Mouse (Mus musculus): Measurements from ENCODE around the gene Gramd1a. TPM values are rescaled to one million over a fixed set of nuclear protein-coding genes. Genes with fewer than 3 reads are reported as not detected.

Gene Gramd1a
- polyA plus RNA-seq, 1 experiment from 2014 or later, result 69.5 TPM

DNA sequence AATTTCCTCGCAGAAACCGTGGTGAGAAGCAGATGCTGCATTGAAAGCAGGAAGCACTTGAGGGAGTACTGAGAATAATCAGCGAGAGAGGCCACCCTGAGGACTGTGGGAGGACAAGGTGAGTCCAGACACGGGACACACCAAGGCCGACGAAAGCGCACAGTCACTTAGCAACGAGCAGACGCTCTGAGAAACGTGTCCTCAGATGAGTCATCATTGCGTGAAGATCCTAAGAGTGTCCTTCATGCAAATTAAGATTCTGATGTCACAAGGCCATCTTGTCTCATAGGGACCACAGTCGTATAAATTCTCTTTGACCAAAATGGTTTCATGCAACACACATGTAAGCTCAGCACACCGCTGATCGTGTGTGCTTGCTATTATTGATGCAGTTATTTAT lies 54.9 kb downstream of the Gramd1a start:
- no peak overlapping the region for H3K9ac ChIP-seq
- no peaks in the 10 kb centered on the region for H3K27me3 ChIP-seq
- H3K27ac ChIP-seq, result no peak overlapping the region
- no peak for ATAC-seq (replicated peaks; ENCODE audit: low FRiP score)
- no peaks in the 10 kb centered on the region for H3K9me3 ChIP-seq (replicated peaks)
- H3K36me3 ChIP-seq, result no peaks in the 10 kb centered on the region
- peaks cover 14% of the 10 kb centered on the region for H3K4me1 ChIP-seq
- H3K4me2 ChIP-seq, result no peak overlapping the region
- no peak overlapping the region for H3K4me3 ChIP-seq (replicated peaks)
- WGBS, result 77% methylated on average over 14 of the region's 14 CpGs

DNA sequence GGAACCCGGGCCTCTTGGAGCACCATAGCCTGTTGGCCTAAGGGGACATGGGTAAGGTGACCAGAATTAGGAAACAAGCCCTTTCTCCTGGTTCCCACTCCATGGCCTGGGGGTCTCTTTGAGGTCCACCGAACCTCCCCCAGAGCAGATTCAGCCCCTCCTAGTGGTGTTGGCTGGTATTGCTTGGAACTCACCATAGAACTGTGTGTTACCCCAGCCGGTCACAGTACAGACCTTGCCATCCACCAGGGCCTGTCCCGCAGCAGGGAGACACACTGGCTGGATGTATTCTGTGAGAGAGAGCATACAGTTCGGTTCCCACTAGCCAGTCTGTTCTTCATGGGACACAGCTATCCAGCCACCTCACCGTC lies 56.1 kb downstream of the Gramd1a start:
- Histone ChIP-seq H3K9ac (no peak overlapping the region), H3K4me2 (no peak overlapping the region), H3K27ac (no peak overlapping the region), H3K27me3 (no peaks in the 10 kb centered on the region), H3K9me3 (replicated peaks) (no peaks in the 10 kb centered on the region), H3K4me3 (replicated peaks) (no peak overlapping the region), H3K36me3 (no peaks in the 10 kb centered on the region), H3K4me1 (peaks cover 8% of the 10 kb centered on the region)
- ATAC-seq (replicated peaks; ENCODE audit: low FRiP score), result no peak
- 93% methylated on average over 6 of the region's 6 CpGs for WGBS

DNA sequence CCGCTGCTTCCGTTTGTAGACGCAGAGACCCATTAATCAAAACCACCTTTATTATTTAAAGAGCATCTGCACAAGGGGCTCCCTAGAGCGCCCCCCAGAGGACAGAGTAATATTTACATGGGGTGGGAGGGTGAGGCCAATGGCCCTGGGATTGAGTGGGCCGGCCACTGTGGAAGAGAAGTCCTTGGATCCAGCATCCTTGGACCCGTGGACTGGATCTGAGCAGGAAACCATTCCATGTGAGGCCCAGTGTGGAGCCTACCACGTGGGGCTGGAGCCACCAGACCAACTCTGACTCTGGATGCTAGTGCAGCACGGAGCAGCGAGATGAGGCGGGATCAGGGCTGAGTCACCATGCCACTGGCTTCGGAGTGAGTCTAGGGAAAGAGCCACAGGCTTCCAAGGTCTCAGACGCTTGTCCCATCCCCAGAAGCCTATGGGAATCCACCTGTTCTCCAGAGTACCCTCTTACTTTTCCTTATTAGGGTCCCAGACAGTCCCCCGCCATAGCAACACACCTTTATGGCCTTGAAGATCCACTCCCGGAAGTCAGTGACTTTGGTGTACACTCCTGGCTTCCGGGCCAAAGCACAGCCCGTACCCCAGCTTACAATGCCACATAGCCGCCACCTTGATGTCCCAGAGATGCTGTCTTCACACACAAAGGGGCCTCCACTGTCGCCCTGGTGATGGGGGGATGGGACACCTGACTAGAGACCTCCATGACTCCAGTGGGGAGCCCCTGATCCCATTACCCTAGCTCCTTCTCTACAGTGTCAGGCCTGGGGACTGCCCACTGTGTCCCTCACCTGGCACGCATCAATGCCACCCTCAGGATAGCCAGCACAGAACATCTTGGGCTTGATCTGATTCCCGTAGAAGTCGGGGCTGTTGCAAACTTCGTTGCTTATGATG lies 56.7 kb downstream of the Gramd1a start:
- H3K9me3 ChIP-seq (replicated peaks), result no peaks in the 10 kb centered on the region
- H3K36me3 ChIP-seq, result no peaks in the 10 kb centered on the region
- no peak overlapping the region for H3K27ac ChIP-seq
- peaks cover 8% of the 10 kb centered on the region for H3K4me1 ChIP-seq
- 76% methylated on average over 22 of the region's 22 CpGs for WGBS
- H3K27me3 ChIP-seq, result no peaks in the 10 kb centered on the region
- ATAC-seq (replicated peaks; ENCODE audit: low FRiP score), result 0 out of 2 replicates have a peak, but pooled peaks have one; percentile 16
- no peak overlapping the region for H3K4me2 ChIP-seq
- H3K4me3 ChIP-seq (replicated peaks), result no peak overlapping the region
- no peak overlapping the region for H3K9ac ChIP-seq

DNA sequence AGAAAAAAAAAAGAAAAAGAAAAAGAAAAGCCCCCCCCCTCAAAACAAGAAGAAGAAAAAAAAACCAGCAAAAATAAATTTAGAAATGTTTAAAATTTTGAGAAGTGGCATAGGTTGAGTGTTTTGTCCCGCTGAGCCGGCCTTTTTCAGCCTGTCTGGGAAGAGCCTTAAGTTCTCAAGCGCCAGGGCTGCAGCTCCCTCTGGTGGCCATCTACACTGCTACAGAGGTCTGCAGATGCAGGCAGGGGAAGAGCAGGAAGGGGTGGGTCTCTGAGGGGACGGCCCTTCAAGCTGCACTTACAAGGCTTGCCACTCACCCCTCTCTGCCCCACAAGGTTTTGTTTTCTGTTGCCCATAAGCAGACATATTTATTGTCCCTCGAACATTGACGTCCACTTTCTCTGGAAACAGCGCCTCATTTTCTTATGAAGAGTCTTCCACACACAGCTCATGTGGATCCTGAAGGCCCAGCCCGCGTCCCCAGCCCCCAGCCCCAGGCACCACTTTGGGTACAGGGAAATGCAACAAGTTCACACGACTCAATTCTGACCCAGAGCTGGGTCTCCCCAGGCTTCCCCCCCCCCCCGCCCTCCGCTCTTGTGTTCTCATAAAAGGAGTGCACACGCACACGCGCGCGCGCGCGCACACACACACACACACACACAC lies 58.0 kb downstream of the Gramd1a start:
- WGBS, result 45% methylated on average over 20 of the region's 20 CpGs
- Histone ChIP-seq H3K4me1 (peaks cover 8% of the 10 kb centered on the region), H3K9me3 (replicated peaks) (no peaks in the 10 kb centered on the region), H3K27me3 (no peaks in the 10 kb centered on the region), H3K36me3 (no peaks in the 10 kb centered on the region), H3K27ac (no peak overlapping the region), H3K9ac (no peak overlapping the region), H3K4me2 (peak overlapping the region; percentile 53), H3K4me3 (replicated peaks) (peak overlapping the region; percentile 28)
- peak; percentile 95 for ATAC-seq (replicated peaks; ENCODE audit: low FRiP score)

DNA sequence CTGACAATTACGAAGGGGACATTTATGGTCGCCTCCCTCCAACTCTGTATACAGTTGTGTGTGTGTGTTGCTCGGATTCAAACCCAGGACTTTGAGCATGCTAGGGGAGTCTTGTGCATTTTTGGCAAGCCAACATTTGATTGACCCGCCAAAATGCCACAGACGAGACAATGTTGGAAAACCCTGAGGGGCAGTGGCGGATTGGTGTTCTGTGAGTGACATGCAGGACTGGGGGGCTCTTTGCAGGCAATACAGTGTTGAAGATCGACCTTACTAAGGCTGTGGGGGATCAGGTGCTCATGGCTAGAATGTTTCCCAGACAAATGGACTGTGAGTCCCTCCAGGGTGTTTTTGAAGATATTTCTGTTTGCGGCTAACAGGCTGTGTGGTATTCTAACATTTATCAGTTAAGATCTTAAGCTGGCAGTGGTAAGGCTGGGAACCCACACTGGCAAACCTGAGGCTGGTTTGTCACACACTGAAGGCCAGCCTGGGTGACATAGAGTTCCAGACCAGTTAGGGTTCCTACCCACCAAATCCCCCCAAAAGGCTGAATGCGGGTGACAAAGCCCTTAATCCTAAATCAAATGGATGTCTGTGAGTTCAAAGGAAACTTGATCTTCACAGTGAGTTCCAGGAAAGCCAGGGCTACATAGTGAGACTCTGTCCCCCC lies 58.7 kb downstream of the Gramd1a start:
- Histone ChIP-seq H3K9ac (no peak overlapping the region), H3K4me3 (replicated peaks) (no peak overlapping the region), H3K4me1 (peaks cover 8% of the 10 kb centered on the region), H3K27ac (no peak overlapping the region), H3K4me2 (no peak overlapping the region), H3K9me3 (replicated peaks) (no peaks in the 10 kb centered on the region), H3K27me3 (no peaks in the 10 kb centered on the region), H3K36me3 (no peaks in the 10 kb centered on the region)
- no peak for ATAC-seq (replicated peaks; ENCODE audit: low FRiP score)
- WGBS, result 73% methylated on average over 9 of the region's 9 CpGs

DNA sequence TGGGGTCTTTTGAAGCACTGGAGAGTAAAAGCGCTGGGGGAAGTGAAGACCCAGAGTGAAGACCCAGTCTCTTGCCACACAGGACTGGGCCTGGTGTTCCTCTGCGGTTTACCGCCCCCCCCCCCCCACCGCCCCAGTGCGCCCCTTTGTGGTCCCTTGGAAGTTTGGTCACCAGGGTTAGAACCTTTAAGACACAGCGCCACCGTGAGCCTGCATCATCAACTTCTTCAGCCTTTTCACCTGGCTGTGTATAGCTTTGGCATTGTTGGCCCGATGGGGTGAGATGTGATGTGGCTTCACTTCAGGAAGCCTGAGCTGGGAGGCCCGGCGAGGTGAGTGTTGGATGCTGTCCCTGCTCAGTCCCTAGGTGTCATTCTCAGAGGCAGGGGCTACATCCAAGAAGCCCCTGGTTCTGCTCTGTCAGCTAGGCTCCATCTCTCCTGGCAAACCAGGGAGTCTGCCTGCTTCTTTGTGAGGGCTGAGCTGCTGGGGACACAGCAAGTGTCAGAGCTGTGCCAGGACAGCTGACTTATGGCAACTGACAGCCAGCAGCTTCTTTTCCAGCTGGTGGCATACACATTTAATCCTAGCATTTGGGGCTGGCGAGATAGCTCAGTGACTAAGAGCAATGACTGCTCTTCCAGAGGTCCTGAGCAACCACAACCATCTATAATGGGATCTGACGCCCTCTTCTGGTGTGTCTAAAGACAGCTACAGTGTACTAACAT lies 60.8 kb downstream of the Gramd1a start:
- no peak overlapping the region for H3K4me3 ChIP-seq (replicated peaks)
- ATAC-seq (replicated peaks; ENCODE audit: low FRiP score), result no peak
- 33% methylated on average over 12 of the region's 12 CpGs for WGBS
- H3K4me2 ChIP-seq, result no peak overlapping the region
- no peak overlapping the region for H3K27ac ChIP-seq
- H3K9me3 ChIP-seq (replicated peaks), result no peaks in the 10 kb centered on the region
- H3K4me1 ChIP-seq, result peaks cover 8% of the 10 kb centered on the region
- H3K27me3 ChIP-seq, result no peaks in the 10 kb centered on the region
- no peaks in the 10 kb centered on the region for H3K36me3 ChIP-seq
- no peak overlapping the region for H3K9ac ChIP-seq

DNA sequence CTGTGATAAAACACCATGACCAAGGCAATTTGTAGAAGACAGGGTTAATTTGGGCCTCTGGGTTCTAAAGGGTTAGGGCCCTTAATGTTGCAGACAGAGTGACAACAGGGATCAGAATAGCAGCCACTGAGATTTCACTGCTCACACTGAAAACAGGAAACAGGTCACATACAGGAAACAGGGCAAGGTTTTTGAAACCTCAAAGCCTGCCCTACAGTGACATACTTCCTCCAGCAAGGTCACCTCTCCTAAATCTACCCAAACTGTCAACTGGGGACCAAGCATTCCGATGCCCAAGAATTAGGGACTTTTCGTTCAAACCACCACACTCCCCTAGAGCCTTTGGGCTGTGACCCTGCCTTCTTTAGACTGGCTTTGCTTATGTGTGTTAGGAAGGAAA lies 66.0 kb downstream of the Gramd1a start:
- H3K4me3 ChIP-seq (replicated peaks), result no peak overlapping the region
- WGBS, result 64% methylated on average over 2 of the region's 2 CpGs

DNA sequence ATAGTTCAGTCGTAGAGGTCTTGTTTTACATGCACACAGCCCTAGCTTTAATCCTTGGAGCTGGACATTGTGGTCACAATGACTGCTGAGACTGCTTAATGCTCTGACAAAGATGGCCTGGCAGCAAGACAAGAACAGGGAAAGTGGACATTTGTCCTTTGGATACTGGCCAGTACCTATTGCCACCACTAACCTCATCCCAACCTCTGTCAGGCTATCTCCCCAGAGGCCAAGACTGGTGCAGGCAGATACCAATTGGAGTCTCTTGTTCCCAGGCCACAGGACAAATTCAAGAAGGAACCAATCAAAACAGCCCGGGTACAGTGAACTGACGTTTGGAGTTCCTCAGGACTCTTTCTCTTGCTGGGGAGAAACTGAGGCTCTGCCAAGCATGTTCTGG lies 67.5 kb downstream of the Gramd1a start:
- no peak overlapping the region for H3K27ac ChIP-seq
- H3K36me3 ChIP-seq, result no peaks in the 10 kb centered on the region
- no peak overlapping the region for H3K9ac ChIP-seq
- H3K9me3 ChIP-seq (replicated peaks), result no peaks in the 10 kb centered on the region
- no peak for ATAC-seq (replicated peaks; ENCODE audit: low FRiP score)
- WGBS, result 75% methylated on average over 3 of the region's 3 CpGs
- no peaks in the 10 kb centered on the region for H3K27me3 ChIP-seq
- H3K4me1 ChIP-seq, result peaks cover 12% of the 10 kb centered on the region
- H3K4me3 ChIP-seq (replicated peaks), result no peak overlapping the region
- H3K4me2 ChIP-seq, result no peak overlapping the region

More for the DNA sequence above, 66.0 kb downstream of the Gramd1a start:
- Histone ChIP-seq H3K36me3 (no peaks in the 10 kb centered on the region), H3K4me2 (no peak overlapping the region), H3K4me1 (peaks cover 5% of the 10 kb centered on the region), H3K27ac (0 out of 2 replicates have a peak overlapping the region, but pooled peaks have one; percentile 48), H3K9me3 (replicated peaks) (no peaks in the 10 kb centered on the region), H3K27me3 (no peaks in the 10 kb centered on the region), H3K9ac (no peak overlapping the region)
- ATAC-seq (replicated peaks; ENCODE audit: low FRiP score), result no peak

DNA sequence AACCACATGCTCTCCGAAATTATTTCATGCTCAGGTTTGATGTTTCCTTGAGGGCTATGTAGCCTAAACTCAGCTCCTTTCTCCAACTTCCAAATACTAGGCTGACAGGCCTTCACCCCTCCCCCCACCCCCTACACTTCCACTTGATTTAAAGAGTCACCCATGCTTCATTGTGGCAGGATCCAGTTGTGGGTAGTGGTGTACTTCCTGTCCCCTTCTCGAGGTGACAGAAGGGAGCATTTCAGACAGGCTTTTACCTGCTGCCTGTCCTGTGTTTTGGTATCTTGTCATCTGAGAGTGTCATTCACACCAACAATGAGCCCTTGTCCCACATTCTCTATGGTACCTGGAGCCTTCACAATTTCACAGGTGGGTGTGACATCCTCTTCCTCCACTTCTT lies 68.4 kb downstream of the Gramd1a start:
- 37% methylated on average over 2 of the region's 2 CpGs for WGBS
- Histone ChIP-seq H3K27me3 (no peaks in the 10 kb centered on the region), H3K4me2 (no peak overlapping the region), H3K9me3 (replicated peaks) (no peaks in the 10 kb centered on the region), H3K27ac (no peak overlapping the region), H3K4me1 (peaks cover 12% of the 10 kb centered on the region), H3K36me3 (no peaks in the 10 kb centered on the region), H3K4me3 (replicated peaks) (no peak overlapping the region), H3K9ac (no peak overlapping the region)
- no peak for ATAC-seq (replicated peaks; ENCODE audit: low FRiP score)

DNA sequence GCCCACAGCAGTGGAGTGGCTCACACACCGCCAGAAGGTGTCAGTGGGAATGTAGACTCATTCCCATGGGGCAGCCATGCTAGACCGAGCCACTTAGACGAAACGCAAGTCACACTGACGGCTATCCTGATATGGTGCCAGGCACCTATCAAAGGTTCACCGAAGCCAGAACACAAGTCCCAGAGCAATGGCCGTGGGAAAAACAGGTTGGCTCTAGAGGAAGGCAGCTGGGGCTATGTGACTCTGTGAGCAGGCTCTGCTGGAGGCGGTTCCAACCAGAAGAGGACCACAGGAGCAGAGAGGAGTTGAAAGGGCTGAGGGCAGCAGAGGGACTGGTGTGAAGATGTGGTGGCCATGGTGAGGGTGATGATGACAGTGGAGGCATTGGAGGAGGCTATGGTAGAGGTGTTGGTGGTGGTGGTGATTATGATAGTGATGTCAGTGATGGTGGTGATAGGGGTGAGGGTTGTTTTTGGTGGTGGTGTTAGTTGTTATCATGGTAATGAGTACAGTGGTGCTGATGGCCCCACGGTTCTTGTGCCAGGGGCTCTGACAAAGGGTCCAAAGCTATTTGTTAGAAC lies 69.4 kb downstream of the Gramd1a start:
- Histone ChIP-seq H3K36me3 (no peaks in the 10 kb centered on the region), H3K4me3 (replicated peaks) (no peak overlapping the region), H3K27me3 (no peaks in the 10 kb centered on the region), H3K27ac (no peak overlapping the region), H3K9ac (no peak overlapping the region), H3K4me1 (peaks cover 12% of the 10 kb centered on the region), H3K9me3 (replicated peaks) (no peaks in the 10 kb centered on the region), H3K4me2 (no peak overlapping the region)
- 90% methylated on average over 9 of the region's 9 CpGs for WGBS
- ATAC-seq (replicated peaks; ENCODE audit: low FRiP score), result no peak

DNA sequence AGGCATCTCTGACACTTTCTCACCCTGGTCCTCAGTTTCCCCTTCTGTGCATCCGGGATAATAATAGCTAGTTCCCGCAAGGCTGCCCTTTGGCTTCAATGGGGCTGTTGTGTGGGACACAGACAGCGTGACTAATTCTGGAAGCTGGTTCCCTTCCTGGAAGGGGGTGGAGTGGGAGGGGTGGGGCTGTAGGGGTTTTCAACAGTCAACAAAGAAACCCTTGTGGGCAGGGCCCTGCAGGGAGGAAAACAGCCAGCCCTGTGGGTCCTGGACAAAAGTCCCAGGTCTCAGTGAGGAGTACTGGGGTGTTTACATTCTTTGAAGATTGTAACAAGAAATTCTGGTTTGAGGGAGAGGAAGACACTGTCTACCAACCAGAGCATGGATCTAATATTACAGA lies 70.5 kb downstream of the Gramd1a start:
- Histone ChIP-seq H3K36me3 (no peaks in the 10 kb centered on the region), H3K4me2 (no peak overlapping the region), H3K9me3 (replicated peaks) (no peaks in the 10 kb centered on the region), H3K27me3 (no peaks in the 10 kb centered on the region), H3K4me3 (replicated peaks) (no peak overlapping the region), H3K9ac (no peak overlapping the region), H3K4me1 (peaks cover 12% of the 10 kb centered on the region), H3K27ac (peak overlapping the region; percentile 56; the same call in 1 of the 2 replicates)
- no peak for ATAC-seq (replicated peaks; ENCODE audit: low FRiP score)
- 50% methylated on average over 3 of the region's 3 CpGs for WGBS

Measured in kidney, embryonic 15.5 days (tissue).